Mouse (Mus musculus) cerebellum, adult 2 months (tissue): Measurements from ENCODE around the gene Mvb12a.

ENCODE experiments used
- CTCF ChIP-seq: fragments of 200-500 bp; IDR thresholded peaks from 2 replicates; pipeline ENCODE4 v1.5.1; 2011; ENCODE audit warnings: low read depth, mild to moderate bottlenecking, control low read depth, low read length, moderate library complexity, borderline replicate concordance; ENCODE audit not compliant: insufficient read depth
- POLR2A ChIP-seq: fragments of 200-500 bp; IDR thresholded peaks from 2 replicates; pipeline ENCODE4 v1.6.1; 2011; ENCODE audit warnings: low read length, control low read depth, borderline replicate concordance; ENCODE audit not compliant: insufficient read depth

GRCm38 (mm10) chr8:71498816-71499690 lies 43.7 kb upstream of the Mvb12a start:
- TF ChIP-seq CTCF = no peak
- TF ChIP-seq POLR2A = no peak
